Comparison of ENCODE assay signal across 36 mouse cellular contexts in the genomic region with DNA sequence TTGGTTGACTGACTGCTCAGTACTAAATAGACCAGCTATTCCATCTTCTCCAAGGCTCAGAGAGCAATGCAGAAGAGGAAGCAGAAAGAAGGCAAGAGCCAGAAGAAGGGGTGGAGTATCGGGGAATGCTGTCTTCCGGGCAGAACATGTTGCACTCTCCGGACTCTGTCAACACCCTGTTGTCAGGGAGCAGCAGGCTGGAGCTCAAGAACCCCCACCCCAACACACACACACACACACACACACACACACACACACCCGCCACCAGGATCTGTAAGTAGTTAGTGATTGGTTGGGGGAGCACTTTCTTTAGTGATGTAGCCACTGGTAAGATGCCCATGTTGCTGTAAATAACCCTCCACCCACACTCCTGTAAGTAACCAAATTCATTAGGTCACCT. TPM values are rescaled to one million over a fixed set of nuclear protein-coding genes. Genes with fewer than 3 reads are reported as not detected.
"Had no signal": no experiment of that assay in that cellular context is flagged by ENCODE, and none has a peak within 500 bp of the region (broad histone marks: within the 10 kb centered on the region; RNA-seq: fewer than 3 reads in every experiment).

No protein-coding gene starts in this region.

- H3K4me2 ChIP-seq: limb, embryonic 12.5 days; limb, embryonic 13.5 days; limb, embryonic 15.5 days; liver, embryonic 11.5 days; liver, embryonic 12.5 days; liver, embryonic 13.5 days; liver, embryonic 15.5 days; lung, embryonic 14.5 days; lung, embryonic 15.5 days; midbrain, embryonic 11.5 days; midbrain, embryonic 12.5 days; midbrain, embryonic 13.5 days; midbrain, embryonic 15.5 days; neural tube, embryonic 12.5 days had no signal

- DNase-seq: left cerebral cortex, postnatal 4 days; liver; liver, embryonic 13.5 days; liver, postnatal 0 days; lung, adult 18-20 months; lung, adult 2 months; lung, embryonic 14.5 days; lung, postnatal 10 days; lung, postnatal 14 days; lung, postnatal 36 days; lung, postnatal 4 days; midbrain, embryonic 14.5 days had no signal

- H3K4me3 ChIP-seq: limb, embryonic 10.5 days; limb, embryonic 12.5 days; limb, embryonic 13.5 days; limb, embryonic 15.5 days; liver, embryonic 12.5 days; liver, embryonic 13.5 days; liver, embryonic 15.5 days; lung, embryonic 15.5 days; megakaryocyte, embryonic 14.5 days; midbrain, embryonic 10.5 days; midbrain, embryonic 12.5 days; midbrain, embryonic 13.5 days; midbrain, embryonic 15.5 days; myocyte; neural tube, embryonic 12.5 days had no signal

- H3K9me3 ChIP-seq: limb, embryonic 10.5 days; limb, embryonic 12.5 days; limb, embryonic 13.5 days; limb, embryonic 15.5 days; liver, embryonic 12.5 days; liver, embryonic 13.5 days; liver, embryonic 15.5 days; lung, embryonic 15.5 days; midbrain, embryonic 10.5 days; midbrain, embryonic 12.5 days; midbrain, embryonic 13.5 days; midbrain, embryonic 15.5 days; neural tube, embryonic 12.5 days had no signal

- ATAC-seq: liver, embryonic 12.5 days; liver, postnatal 0 days; lung, postnatal 0 days; midbrain, embryonic 13.5 days; midbrain, embryonic 15.5 days; midbrain, embryonic 16.5 days had no signal

- H3K27me3 ChIP-seq: limb, embryonic 13.5 days; limb, embryonic 15.5 days; liver, embryonic 12.5 days; liver, embryonic 15.5 days; midbrain, embryonic 12.5 days; midbrain, embryonic 13.5 days; midbrain, embryonic 15.5 days; neural tube, embryonic 12.5 days had no signal

- H3K27ac ChIP-seq: limb, embryonic 10.5 days; limb, embryonic 12.5 days; limb, embryonic 13.5 days; limb, embryonic 15.5 days; liver, embryonic 12.5 days; liver, embryonic 13.5 days; liver, embryonic 14.5 days; liver, embryonic 15.5 days; lung, embryonic 15.5 days; macrophage; midbrain, embryonic 10.5 days; midbrain, embryonic 12.5 days; midbrain, embryonic 13.5 days; midbrain, embryonic 15.5 days; neural tube, embryonic 12.5 days had no signal

- H3K9ac ChIP-seq: limb, embryonic 12.5 days; limb, embryonic 13.5 days; limb, embryonic 15.5 days; liver, embryonic 12.5 days; liver, embryonic 13.5 days; liver, embryonic 14.5 days; liver, embryonic 15.5 days; liver, postnatal 0 days; lung, embryonic 14.5 days; lung, embryonic 15.5 days; midbrain, embryonic 12.5 days; midbrain, embryonic 13.5 days; midbrain, embryonic 15.5 days; neural tube, embryonic 12.5 days had no signal

- H3K36me3 ChIP-seq: limb, embryonic 10.5 days; limb, embryonic 12.5 days; limb, embryonic 13.5 days; limb, embryonic 15.5 days; liver, embryonic 12.5 days; liver, embryonic 13.5 days; liver, embryonic 15.5 days; lung, embryonic 15.5 days; midbrain, embryonic 10.5 days; midbrain, embryonic 12.5 days; midbrain, embryonic 13.5 days; midbrain, embryonic 15.5 days; neural tube, embryonic 12.5 days had no signal

- H3K4me1 ChIP-seq: limb, embryonic 10.5 days; limb, embryonic 12.5 days; limb, embryonic 13.5 days; liver, embryonic 12.5 days; liver, embryonic 13.5 days; liver, embryonic 15.5 days; midbrain, embryonic 10.5 days; midbrain, embryonic 12.5 days; midbrain, embryonic 13.5 days; midbrain, embryonic 15.5 days; neural tube, embryonic 12.5 days had no signal

RNA-seq across cellular contexts. Expression of a gene that starts 21.0 kb away (rescaled TPM):
- total RNA-seq: megakaryocyte progenitor cell, adult 5-6 weeks; megakaryocyte, adult 5-6 weeks; megakaryocyte-erythroid progenitor cell, adult 5-6 weeks; monocyte, adult 5-6 weeks had no signal

RNA-seq across cellular contexts. Expression of a gene that starts 38.8 kb away (rescaled TPM):
- polyA plus RNA-seq: myocyte had no signal
